Mouse (Mus musculus) testis, adult 2 months (tissue): ENCODE measurements at regions not wholly inside any gene's neighbourhood (a gene's known extent, or its start where the extent isn't known, plus 50 kb on each side); places are given as distances from the start of the nearest gene placed in this dataset.

Source experiments
- H3K27ac ChIP-seq: fragments of 200-500 bp; 2 replicates; pipeline ENCODE4 v1.5.1; 2012; ENCODE audit warnings: low read depth, low read length; ENCODE audit not compliant: control insufficient read depth, insufficient read depth
- H3K27me3 ChIP-seq: fragments of 200-500 bp; 2 replicates; pipeline ENCODE4 v1.6.1; 2012; ENCODE audit warnings: mild to moderate bottlenecking, low read length, moderate library complexity; ENCODE audit not compliant: control insufficient read depth, insufficient read depth
- H3K36me3 ChIP-seq: fragments of 200-500 bp; 2 replicates; pipeline ENCODE4 v1.6.1; 2012; ENCODE audit warnings: mild to moderate bottlenecking, low read length; ENCODE audit not compliant: control insufficient read depth, insufficient read depth
- H3K4me1 ChIP-seq: fragments of 200-500 bp; 2 replicates; pipeline ENCODE4 v1.6.1; 2012; ENCODE audit warnings: low read length; ENCODE audit not compliant: control insufficient read depth, insufficient read depth
- H3K4me3 ChIP-seq: fragments of 200-500 bp; 2 replicates; pipeline ENCODE4 v1.5.1; 2012; ENCODE audit warnings: low read depth, mild to moderate bottlenecking, low read length, moderate library complexity, mixed read lengths; ENCODE audit not compliant: control insufficient read depth
- CTCF ChIP-seq: fragments of 200-500 bp; IDR thresholded peaks from 2 replicates; pipeline ENCODE4 v1.5.1; 2012; ENCODE audit warnings: low read depth, mild to moderate bottlenecking, inconsistent platforms, low read length, moderate library complexity; ENCODE audit not compliant: control insufficient read depth, insufficient read depth, insufficient replicate concordance
- POLR2A ChIP-seq: fragments of 200-500 bp; IDR thresholded peaks from 2 replicates; pipeline ENCODE4 v1.6.1; 2012; ENCODE audit warnings: low read depth, mild to moderate bottlenecking, inconsistent platforms, low read length, moderate library complexity; ENCODE audit not compliant: control insufficient read depth

- no peaks in the 10 kb centered on the region for H3K27me3 ChIP-seq
- no peak overlapping the region for H3K27ac ChIP-seq
- no peak for TF ChIP-seq CTCF
- no peaks in the 10 kb centered on the region for H3K36me3 ChIP-seq
- H3K4me3 ChIP-seq: no peak overlapping the region
- H3K4me1 ChIP-seq: no peaks in the 10 kb centered on the region
Measured at GRCm38 (mm10) chr13:115671685-115672084, 569.9 kb upstream of the Itga1 start.

- no peak overlapping the region for H3K27ac ChIP-seq
- no peak overlapping the region for H3K4me3 ChIP-seq
- no peak for TF ChIP-seq CTCF
- no peak for TF ChIP-seq POLR2A
- H3K4me1 ChIP-seq: no peaks in the 10 kb centered on the region
- no peaks in the 10 kb centered on the region for H3K27me3 ChIP-seq
- no peaks in the 10 kb centered on the region for H3K36me3 ChIP-seq
Measured at GRCm38 (mm10) chr13:115669516-115669915, 567.8 kb upstream of the Itga1 start.

- Histone ChIP-seq H3K36me3 (no peaks in the 10 kb centered on the region), H3K27ac (no peak overlapping the region), H3K4me3 (no peak overlapping the region), H3K4me1 (no peaks in the 10 kb centered on the region), H3K27me3 (no peaks in the 10 kb centered on the region)
- TF ChIP-seq POLR2A (no peak), CTCF (no peak)
Measured at GRCm38 (mm10) chr13:115655134-115655533, 553.4 kb upstream of the Itga1 start.

- H3K27ac ChIP-seq: no peak overlapping the region
- no peak overlapping the region for H3K4me3 ChIP-seq
- TF ChIP-seq CTCF (no peak), POLR2A (no peak)
- no peaks in the 10 kb centered on the region for H3K27me3 ChIP-seq
- H3K4me1 ChIP-seq: no peaks in the 10 kb centered on the region
- no peaks in the 10 kb centered on the region for H3K36me3 ChIP-seq
Measured at GRCm38 (mm10) chr13:115652935-115653334, 551.2 kb upstream of the Itga1 start.

GRCm38 (mm10) chr13:115652352-115652751 is 550.6 kb upstream of the Itga1 start:
- TF ChIP-seq POLR2A (no peak), CTCF (no peak)
- H3K27ac ChIP-seq: no peak overlapping the region
- no peaks in the 10 kb centered on the region for H3K27me3 ChIP-seq
- no peak overlapping the region for H3K4me3 ChIP-seq
- no peaks in the 10 kb centered on the region for H3K4me1 ChIP-seq
- H3K36me3 ChIP-seq: no peaks in the 10 kb centered on the region

- Histone ChIP-seq H3K4me1 (no peaks in the 10 kb centered on the region), H3K36me3 (no peaks in the 10 kb centered on the region), H3K27me3 (no peaks in the 10 kb centered on the region), H3K4me3 (no peak overlapping the region), H3K27ac (no peak overlapping the region)
- no peak for TF ChIP-seq CTCF
- no peak for TF ChIP-seq POLR2A
Measured at GRCm38 (mm10) chr13:115631410-115632105, 529.8 kb upstream of the Itga1 start.

- no peaks in the 10 kb centered on the region for H3K27me3 ChIP-seq
- H3K36me3 ChIP-seq: no peaks in the 10 kb centered on the region
- no peak overlapping the region for H3K27ac ChIP-seq
- H3K4me3 ChIP-seq: no peak overlapping the region
- TF ChIP-seq CTCF: no peak
- no peak for TF ChIP-seq POLR2A
- no peaks in the 10 kb centered on the region for H3K4me1 ChIP-seq
Measured at GRCm38 (mm10) chr13:115630603-115631002, 528.8 kb upstream of the Itga1 start.

GRCm38 (mm10) chr13:115613174-115613573 is 511.4 kb upstream of the Itga1 start:
- no peaks in the 10 kb centered on the region for H3K36me3 ChIP-seq
- no peak overlapping the region for H3K4me3 ChIP-seq
- no peaks in the 10 kb centered on the region for H3K4me1 ChIP-seq
- H3K27ac ChIP-seq: no peak overlapping the region
- H3K27me3 ChIP-seq: no peaks in the 10 kb centered on the region
- TF ChIP-seq CTCF: no peak
- no peak for TF ChIP-seq POLR2A
